Mouse (Mus musculus): Measurements from ENCODE around the gene Rimkla. TPM values are rescaled to one million over a fixed set of nuclear protein-coding genes. Genes with fewer than 3 reads are reported as not detected.

Gene Rimkla
- polyA plus RNA-seq, 1 experiment: 0.58 TPM

GRCm38 (mm10) chr4:119441836-119442235, 50.6 kb downstream of the Rimkla start:
- 89% methylated on average over 4 of the region's 4 CpGs for whole genome bisulfite sequencing
- TF ChIP-seq POLR2A (IDR thresholded peaks at IDR 0.05; ENCODE audit: low read depth, low read length): no peak
- TF ChIP-seq CTCF (conservative IDR thresholded peaks at IDR 0.05; ENCODE audit: insufficient read depth, insufficient read length, low read depth, low read length): no peak

DNA sequence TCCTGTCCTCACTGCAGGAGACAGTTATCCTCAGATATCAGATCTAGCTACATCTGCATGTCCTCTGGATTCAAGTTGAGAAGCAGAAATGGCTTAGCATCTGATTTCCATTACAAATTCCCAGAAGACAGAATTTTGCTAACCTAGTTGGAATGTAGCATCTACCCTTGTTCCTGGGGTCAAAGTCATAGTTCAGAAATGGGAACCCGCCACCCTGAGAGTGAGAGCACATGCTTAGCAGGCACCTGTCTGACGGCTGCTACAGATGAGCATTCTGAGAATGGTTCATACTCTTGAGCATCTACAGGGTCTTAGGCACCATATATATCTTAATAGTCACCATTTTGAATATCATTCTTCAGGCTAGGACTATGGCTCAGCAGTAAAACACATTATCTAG, 54.5 kb downstream of the Rimkla start:
- TF ChIP-seq CTCF (conservative IDR thresholded peaks at IDR 0.05; ENCODE audit: insufficient read depth, insufficient read length, low read depth, low read length) (no peak), POLR2A (IDR thresholded peaks at IDR 0.05; ENCODE audit: low read depth, low read length) (no peak)

More at GRCm38 (mm10) chr4:119441836-119442235, 50.6 kb downstream of the Rimkla start:
- no peaks in the 10 kb centered on the region for H3K4me1 ChIP-seq (ENCODE audit: control insufficient read depth, insufficient read depth, low read length)
- no peak overlapping the region for H3K4me3 ChIP-seq (ENCODE audit: insufficient read depth, low read depth, low read length)
- no peak overlapping the region for H3K27ac ChIP-seq (ENCODE audit: insufficient read depth, low read depth, low read length)
- H3K27me3 ChIP-seq (replicated peaks; ENCODE audit: control insufficient read depth, insufficient read depth, low read length): no peaks in the 10 kb centered on the region
- no peak for DNase-seq
- H3K36me3 ChIP-seq (ENCODE audit: control insufficient read depth, insufficient read depth, low read length): no peaks in the 10 kb centered on the region

GRCm38 (mm10) chr4:119430678-119431077, 61.8 kb downstream of the Rimkla start:
- H3K4me3 ChIP-seq (ENCODE audit: insufficient read depth, low read depth, low read length): no peak overlapping the region
- no peaks in the 10 kb centered on the region for H3K27me3 ChIP-seq (replicated peaks; ENCODE audit: control insufficient read depth, insufficient read depth, low read length)
- no peak overlapping the region for H3K27ac ChIP-seq (ENCODE audit: insufficient read depth, low read depth, low read length)
- peaks cover 7% of the 10 kb centered on the region; the same call in 1 of the 2 replicates for H3K4me1 ChIP-seq (ENCODE audit: control insufficient read depth, insufficient read depth, low read length)
- DNase-seq: peak; percentile 73
- WGBS: 16% methylated on average over 5 of the region's 5 CpGs
- no peak for TF ChIP-seq POLR2A (IDR thresholded peaks at IDR 0.05; ENCODE audit: low read depth, low read length)
- TF ChIP-seq CTCF (conservative IDR thresholded peaks at IDR 0.05; ENCODE audit: insufficient read depth, insufficient read length, low read depth, low read length): peak; percentile 83
- H3K36me3 ChIP-seq (ENCODE audit: control insufficient read depth, insufficient read depth, low read length): no peaks in the 10 kb centered on the region

More for the DNA sequence above, 54.5 kb downstream of the Rimkla start:
- no peak overlapping the region for H3K4me3 ChIP-seq (ENCODE audit: insufficient read depth, low read depth, low read length)
- WGBS: 54% methylated on average over 2 of the region's 2 CpGs
- H3K27me3 ChIP-seq (replicated peaks; ENCODE audit: control insufficient read depth, insufficient read depth, low read length): no peaks in the 10 kb centered on the region
- no peaks in the 10 kb centered on the region for H3K4me1 ChIP-seq (ENCODE audit: control insufficient read depth, insufficient read depth, low read length)
- DNase-seq: peak; percentile 81
- no peaks in the 10 kb centered on the region for H3K36me3 ChIP-seq (ENCODE audit: control insufficient read depth, insufficient read depth, low read length)
- H3K27ac ChIP-seq (ENCODE audit: insufficient read depth, low read depth, low read length): no peak overlapping the region

DNA sequence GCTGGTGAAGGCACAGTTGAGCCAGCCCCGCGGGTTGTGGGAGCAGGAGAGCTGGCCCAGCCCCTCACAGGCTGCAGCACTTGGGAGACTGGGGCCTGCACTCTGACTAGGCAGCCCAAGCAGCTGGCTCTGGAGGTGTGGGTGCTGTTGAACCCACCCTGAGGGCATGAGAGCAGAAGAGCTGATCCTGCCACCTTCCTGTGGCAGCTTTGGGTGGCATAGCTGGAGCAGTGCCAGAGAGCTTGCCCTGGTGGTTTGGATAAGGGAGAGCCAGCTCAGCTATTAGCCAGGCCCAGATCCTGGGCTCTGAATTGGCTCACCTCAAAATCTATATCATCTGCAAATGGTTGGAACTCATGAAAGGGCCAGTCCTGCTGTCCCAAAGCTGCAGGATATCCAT, 64.7 kb downstream of the Rimkla start:
- H3K4me3 ChIP-seq (ENCODE audit: insufficient read depth, low read depth, low read length): no peak overlapping the region
- peak; percentile 59 for DNase-seq
- WGBS: 50% methylated on average over 2 of the region's 2 CpGs

GRCm38 (mm10) chr4:119425601-119426000, 66.8 kb downstream of the Rimkla start:
- Histone ChIP-seq H3K4me1 (ENCODE audit: control insufficient read depth, insufficient read depth, low read length) (peaks cover 18% of the 10 kb centered on the region; the same call in 1 of the 2 replicates), H3K4me3 (ENCODE audit: insufficient read depth, low read depth, low read length) (no peak overlapping the region), H3K27ac (ENCODE audit: insufficient read depth, low read depth, low read length) (no peak overlapping the region; the same call in 1 of the 2 replicates), H3K36me3 (ENCODE audit: control insufficient read depth, insufficient read depth, low read length) (no peaks in the 10 kb centered on the region), H3K27me3 (replicated peaks; ENCODE audit: control insufficient read depth, insufficient read depth, low read length) (no peaks in the 10 kb centered on the region)
- DNase-seq: peak; percentile 32
- 18% methylated on average over 2 of the region's 2 CpGs for WGBS
- TF ChIP-seq POLR2A (IDR thresholded peaks at IDR 0.05; ENCODE audit: low read depth, low read length) (no peak), CTCF (conservative IDR thresholded peaks at IDR 0.05; ENCODE audit: insufficient read depth, insufficient read length, low read depth, low read length) (no peak)

More for the DNA sequence above, 64.7 kb downstream of the Rimkla start:
- no peak overlapping the region for H3K27ac ChIP-seq (ENCODE audit: insufficient read depth, low read depth, low read length)
- no peaks in the 10 kb centered on the region for H3K27me3 ChIP-seq (replicated peaks; ENCODE audit: control insufficient read depth, insufficient read depth, low read length)
- H3K4me1 ChIP-seq (ENCODE audit: control insufficient read depth, insufficient read depth, low read length): peaks cover 12% of the 10 kb centered on the region; the same call in 1 of the 2 replicates
- no peaks in the 10 kb centered on the region for H3K36me3 ChIP-seq (ENCODE audit: control insufficient read depth, insufficient read depth, low read length)
- TF ChIP-seq POLR2A (IDR thresholded peaks at IDR 0.05; ENCODE audit: low read depth, low read length): no peak
- no peak for TF ChIP-seq CTCF (conservative IDR thresholded peaks at IDR 0.05; ENCODE audit: insufficient read depth, insufficient read length, low read depth, low read length)

- no peak overlapping the region for H3K27ac ChIP-seq (ENCODE audit: insufficient read depth, low read depth, low read length)
- no peak for DNase-seq
- H3K27me3 ChIP-seq (replicated peaks; ENCODE audit: control insufficient read depth, insufficient read depth, low read length): no peaks in the 10 kb centered on the region
- peaks cover 16% of the 10 kb centered on the region; the same call in 1 of the 2 replicates for H3K4me1 ChIP-seq (ENCODE audit: control insufficient read depth, insufficient read depth, low read length)
- H3K36me3 ChIP-seq (ENCODE audit: control insufficient read depth, insufficient read depth, low read length): no peaks in the 10 kb centered on the region
- WGBS: 91% methylated on average over 2 of the region's 2 CpGs
- H3K4me3 ChIP-seq (ENCODE audit: insufficient read depth, low read depth, low read length): no peak overlapping the region
- TF ChIP-seq POLR2A (IDR thresholded peaks at IDR 0.05; ENCODE audit: low read depth, low read length) (no peak), CTCF (conservative IDR thresholded peaks at IDR 0.05; ENCODE audit: insufficient read depth, insufficient read length, low read depth, low read length) (no peak)
These were observed 67.4 kb downstream of the Rimkla start for GRCm38 (mm10) chr4:119425077-119425476.

DNA sequence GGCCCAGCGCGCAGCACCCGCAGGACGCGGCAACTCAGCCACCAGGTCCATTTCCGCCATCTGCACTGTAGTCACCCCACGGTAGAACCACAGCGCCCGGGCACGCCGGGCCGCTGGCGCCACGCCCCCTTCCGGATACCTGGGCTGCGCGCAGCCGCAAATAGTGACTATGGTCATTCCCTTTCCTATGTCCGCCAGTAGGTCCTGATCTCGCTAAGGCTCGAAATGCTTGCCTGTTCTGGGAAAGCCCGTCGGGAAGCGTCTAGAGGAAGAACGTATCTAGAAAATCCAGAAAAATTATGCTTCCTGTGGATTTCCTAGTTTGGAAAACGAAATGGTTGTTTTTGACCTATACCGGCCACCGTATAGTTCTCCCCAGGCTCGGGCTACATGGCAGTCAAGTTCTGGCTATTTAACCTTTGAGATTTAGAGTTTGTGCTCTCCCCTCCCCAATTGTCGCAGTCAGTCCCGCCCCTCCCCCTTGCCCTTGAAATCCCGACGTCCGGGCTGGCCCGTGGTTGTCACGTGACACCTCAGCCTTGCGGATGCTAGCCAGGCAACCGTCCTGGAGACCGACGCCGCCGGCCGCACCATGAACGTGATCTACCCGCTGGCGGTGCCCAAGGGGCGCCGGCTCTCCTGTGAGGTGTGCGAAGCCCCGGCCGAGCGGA, 70.0 kb downstream of the Rimkla start, which contains the start of the genes Ppcs and Zmynd12:
TSS of gene Ppcs (minus strand) at position 127 of the 671 bp plus-strand sequence.
TSS of gene Zmynd12 (plus strand) at position 521 of the 671 bp plus-strand sequence.
- peak; percentile 97 for DNase-seq
- peak within 1 kb of the TSS; percentile 78 for H3K4me3 ChIP-seq (ENCODE audit: insufficient read depth, low read depth, low read length)
- peaks cover 16% of the 10 kb centered on the region; the same call in 1 of the 2 replicates for H3K4me1 ChIP-seq (ENCODE audit: control insufficient read depth, insufficient read depth, low read length)
- H3K27me3 ChIP-seq (replicated peaks; ENCODE audit: control insufficient read depth, insufficient read depth, low read length): no peaks in the 10 kb centered on the region
- H3K27ac ChIP-seq (ENCODE audit: insufficient read depth, low read depth, low read length): peak within 1 kb of the TSS; percentile 96
- WGBS: under 1% methylated on average over 52 of the region's 52 CpGs
- TF ChIP-seq CTCF (conservative IDR thresholded peaks at IDR 0.05; ENCODE audit: insufficient read depth, insufficient read length, low read depth, low read length): no peak
- peak; percentile 43 for TF ChIP-seq POLR2A (IDR thresholded peaks at IDR 0.05; ENCODE audit: low read depth, low read length)
- H3K36me3 ChIP-seq (ENCODE audit: control insufficient read depth, insufficient read depth, low read length): no peaks in the 10 kb centered on the region
